Mouse (Mus musculus) spleen, postnatal 4 days (tissue): ENCODE data around the gene Pecam1.

Source experiments
- DNase-seq, 2 experiments: peaks; one replicate each; pipeline ENCODE4 v3.0.0; 2022; ENCODE audit warnings: low spot score in 2 of 2

Gene Pecam1

GRCm38 (mm10) chr11:106695917-106696316, 54.5 kb downstream of the Pecam1 start:
- no peak for DNase-seq

- DNase-seq = no peak
These were observed 57.5 kb downstream of the Pecam1 start for GRCm38 (mm10) chr11:106692890-106693289.

- DNase-seq = no peak
These were observed 62.1 kb downstream of the Pecam1 start for GRCm38 (mm10) chr11:106688375-106688774.

GRCm38 (mm10) chr11:106687293-106687692, 63.1 kb downstream of the Pecam1 start:
- DNase-seq = no peak

DNA sequence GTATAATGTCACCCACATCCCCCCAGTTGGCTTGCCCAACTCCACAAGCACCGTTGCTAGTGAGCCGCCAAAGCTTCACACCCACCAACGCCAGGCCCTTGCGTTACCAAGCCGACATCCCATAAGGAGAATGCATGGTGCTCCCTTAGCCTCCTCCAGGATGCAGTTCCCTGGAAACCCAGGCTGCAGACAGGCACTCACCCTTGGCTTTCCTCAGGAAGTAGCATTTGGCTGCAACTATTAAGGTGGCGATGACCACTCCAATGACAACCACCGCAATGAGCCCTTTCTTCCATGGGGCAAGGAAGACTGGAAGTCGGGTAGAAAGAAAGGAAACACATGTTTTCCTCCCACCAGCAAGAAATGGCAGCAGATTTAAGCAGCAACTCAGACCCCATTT, 66.4 kb downstream of the Pecam1 start:
- no peak for DNase-seq

- no peak for DNase-seq
These were observed 67.1 kb downstream of the Pecam1 start for GRCm38 (mm10) chr11:106683345-106683744.

DNA sequence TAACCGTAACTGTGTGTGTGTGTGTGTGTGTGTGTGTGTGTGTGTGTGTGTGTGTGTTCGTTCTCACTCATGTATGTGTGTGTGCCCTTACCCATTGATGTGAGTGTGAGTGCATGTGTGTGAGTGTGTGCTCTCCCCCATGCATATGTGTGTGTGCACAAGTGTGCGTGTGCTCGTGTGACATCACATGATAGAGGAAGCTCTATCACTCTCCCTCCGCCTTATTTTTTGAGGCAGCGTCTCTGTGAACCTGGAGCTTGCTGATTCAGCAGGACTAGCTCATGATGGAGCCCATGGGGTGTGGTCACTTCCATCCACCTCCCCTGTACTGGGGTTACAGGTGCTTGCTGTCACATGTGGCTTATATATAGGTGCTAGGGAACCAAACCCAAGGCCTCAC, 69.3 kb downstream of the Pecam1 start:
- DNase-seq = no peak

- DNase-seq = no peak
These were observed 70.6 kb downstream of the Pecam1 start for GRCm38 (mm10) chr11:106679874-106680273.

DNA sequence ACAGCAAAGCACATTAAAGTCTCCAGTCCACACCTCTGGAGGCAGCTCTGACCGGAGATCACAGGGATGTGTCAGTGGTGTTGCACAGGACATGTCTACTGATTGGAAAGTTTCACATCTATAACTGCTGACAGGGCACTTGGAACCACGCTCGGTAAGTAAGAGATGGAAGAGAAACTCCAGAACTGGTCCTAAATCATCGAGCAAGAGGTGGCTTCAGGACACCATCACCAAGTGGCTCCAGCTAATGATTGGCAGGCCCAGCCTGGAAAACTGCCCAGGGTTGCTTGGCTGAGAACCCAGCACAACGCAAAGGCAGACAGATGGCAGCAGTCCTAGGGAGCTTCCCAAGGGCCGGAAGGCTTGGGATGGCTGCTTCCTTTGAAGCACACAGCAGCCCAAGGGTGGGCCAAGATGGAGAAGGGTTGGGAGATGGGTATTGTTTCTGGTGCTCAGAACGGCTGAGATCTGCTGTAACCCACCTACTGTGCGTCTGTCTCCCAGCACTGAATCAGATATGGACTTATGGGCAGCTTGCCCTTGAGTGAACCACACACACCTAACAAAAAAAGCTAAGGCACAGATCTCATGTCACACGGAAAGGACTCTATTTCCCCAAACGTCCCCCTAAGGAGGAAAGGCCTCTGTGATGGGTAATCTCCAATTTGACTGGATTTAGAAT, 72.4 kb downstream of the Pecam1 start:
- DNase-seq = no peak

DNA sequence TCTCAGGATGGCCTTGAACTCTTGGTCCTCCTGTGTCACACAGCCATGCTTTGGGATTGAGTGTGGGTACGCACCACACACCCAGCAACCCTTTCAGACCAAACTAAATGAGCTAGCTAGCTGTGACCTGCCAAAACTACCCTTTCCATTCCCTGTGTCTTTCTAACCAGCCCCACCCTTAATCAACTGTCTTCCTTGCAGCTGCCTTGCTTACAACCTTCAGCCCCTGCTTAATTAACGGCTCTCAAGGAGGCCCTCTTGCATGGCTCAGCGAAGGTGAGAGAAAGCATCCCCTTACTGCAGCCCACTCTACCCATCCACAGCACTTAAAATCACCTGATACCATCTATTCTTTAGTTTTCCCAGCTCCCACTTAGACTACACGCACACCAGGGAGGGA, 73.1 kb downstream of the Pecam1 start:
- no peak for DNase-seq

- DNase-seq = no peak
These were observed 74.6 kb downstream of the Pecam1 start for GRCm38 (mm10) chr11:106675875-106676274.

DNA sequence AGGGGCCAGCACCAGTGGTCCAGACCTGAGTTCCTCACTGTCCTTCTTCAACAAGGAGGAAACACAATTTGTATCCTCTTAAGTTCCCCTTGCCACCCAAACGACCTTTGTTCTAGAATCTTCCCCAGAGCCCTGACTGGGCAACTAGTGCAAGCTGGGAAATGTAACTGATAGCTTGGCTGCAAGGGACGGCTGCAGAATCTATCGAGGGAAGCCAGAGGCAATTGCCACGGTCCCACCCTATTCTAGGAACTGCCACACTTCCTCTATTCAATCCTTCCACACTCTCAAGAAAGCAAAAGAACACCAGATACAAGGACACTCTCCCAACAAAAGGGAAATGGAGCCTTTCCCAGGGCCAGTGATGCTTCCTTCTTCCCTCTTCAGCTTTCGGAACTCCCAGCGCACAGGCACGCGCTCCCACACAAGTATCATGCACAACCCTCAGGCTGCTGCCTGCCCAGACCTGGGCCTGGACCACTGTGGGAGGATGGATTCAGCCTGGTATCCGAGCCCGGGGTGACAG, 75.2 kb downstream of the Pecam1 start:
- peak in 1 of 2 experiments; percentile 64 for DNase-seq

DNA sequence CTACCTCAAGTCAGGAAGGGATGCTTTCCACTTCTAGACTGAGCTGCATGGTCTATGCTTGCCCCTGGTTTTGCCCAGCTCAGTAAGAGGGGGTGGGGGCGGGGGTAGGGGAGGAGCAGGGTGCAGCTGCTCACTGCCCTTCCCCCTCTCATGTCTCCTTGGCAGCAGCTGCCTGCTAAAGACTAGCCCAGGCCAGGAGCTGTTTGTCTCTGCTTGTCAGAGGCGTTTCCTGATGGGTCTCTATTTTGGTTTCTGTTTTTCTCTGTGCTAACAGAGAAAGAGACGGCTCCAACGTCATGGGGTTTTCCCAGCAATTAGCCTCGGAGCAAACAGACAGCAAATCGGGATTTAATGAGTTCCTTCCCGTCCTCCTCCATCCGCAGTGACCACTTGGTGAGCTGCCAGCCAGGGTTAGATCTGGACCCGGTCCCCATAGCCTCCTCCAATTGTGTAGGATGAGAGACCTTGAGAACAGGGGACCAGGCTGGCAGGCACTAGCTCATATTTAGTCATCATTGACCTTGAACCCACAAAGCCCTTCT, 75.7 kb downstream of the Pecam1 start:
- peak; percentile 51 to 70 for DNase-seq

DNA sequence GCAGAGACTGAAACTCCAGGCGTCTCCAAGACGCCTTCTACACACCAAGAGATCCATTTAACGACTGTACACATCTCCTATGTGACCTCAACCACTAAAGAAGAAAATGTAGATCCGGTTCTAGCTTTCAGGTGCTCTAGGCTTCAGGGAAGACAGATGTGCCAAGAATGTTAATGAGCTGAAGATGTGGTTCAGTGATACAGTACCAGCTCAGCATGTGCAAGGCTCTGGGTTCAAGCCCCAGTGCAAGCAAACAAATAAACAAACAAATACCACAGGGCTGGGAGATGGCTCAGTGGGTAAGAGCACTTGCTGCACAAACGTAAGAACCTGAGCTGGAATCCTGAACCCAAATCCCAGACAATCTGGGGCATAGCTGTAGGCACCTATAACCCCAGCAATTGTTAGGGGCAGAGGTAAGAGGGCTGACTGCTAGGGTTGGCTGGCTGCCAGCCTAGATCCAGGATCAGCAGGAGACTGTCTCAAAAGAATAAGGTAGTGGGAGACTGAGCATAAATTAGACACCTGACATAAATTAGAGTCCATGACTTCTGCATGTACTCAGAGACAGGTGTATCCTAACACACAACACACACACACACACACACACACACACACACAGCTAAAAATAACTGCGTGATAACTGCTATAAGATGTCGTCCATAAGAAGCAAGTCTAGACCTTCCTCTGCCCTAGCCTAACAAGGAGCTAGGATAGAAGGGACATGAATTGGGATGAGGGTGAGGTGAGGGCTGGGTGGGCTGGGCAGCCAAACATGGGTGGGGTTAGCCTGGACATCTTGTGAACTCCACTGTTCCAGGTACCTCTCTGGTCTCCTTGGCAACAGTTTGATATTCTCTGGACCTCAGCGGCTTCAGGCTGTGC, 76.5 kb downstream of the Pecam1 start:
- no peak for DNase-seq

- no peak for DNase-seq
These were observed 77.4 kb downstream of the Pecam1 start for GRCm38 (mm10) chr11:106672919-106673505.

DNA sequence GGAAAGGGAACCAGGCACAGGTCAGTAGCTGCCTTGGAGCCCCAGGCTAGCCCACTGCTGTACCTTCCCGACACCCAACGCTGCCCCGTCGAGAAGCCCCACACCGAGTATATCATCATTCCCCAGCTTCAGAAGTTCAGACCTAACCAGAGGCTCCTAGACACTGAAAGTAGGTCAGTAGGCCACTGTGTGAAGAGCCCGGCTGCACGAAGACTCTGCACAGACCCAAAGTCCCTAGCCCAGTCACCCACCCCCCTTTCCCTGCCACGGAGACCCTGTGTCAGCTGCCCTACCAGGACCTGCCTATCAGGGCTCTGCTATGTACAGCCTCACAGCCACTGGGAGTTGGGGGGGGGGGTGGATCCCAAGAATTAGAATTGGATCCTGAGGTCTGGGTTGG, 78.6 kb downstream of the Pecam1 start:
- no peak for DNase-seq

DNA sequence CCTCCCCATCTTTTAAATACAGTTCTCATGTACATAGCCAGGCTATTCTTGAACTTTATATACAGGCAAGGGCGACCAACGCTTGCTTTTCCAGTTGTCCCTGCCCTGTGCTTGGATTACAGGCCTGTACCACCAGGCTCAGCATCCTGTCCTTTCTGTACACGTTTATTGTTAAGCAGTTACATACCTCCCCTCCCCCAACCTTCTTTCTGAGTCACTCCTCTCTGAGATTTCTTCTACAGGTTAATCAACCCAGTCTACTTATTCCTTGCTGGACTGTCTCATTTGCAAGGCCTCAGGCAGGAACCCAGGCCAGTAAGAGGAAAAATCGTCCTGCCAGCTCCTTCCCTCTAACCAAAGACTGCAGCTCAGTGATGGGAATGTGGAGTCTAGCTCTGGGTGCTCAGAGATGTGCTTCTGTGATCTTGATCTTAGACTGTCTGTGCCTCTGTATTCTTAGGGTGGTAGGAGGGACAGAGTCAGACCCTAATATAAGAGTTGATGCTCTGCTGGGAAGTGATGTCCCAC, 79.4 kb downstream of the Pecam1 start:
- DNase-seq = no peak

GRCm38 (mm10) chr11:106670266-106670665, 80.2 kb downstream of the Pecam1 start:
- DNase-seq = no peak

DNA sequence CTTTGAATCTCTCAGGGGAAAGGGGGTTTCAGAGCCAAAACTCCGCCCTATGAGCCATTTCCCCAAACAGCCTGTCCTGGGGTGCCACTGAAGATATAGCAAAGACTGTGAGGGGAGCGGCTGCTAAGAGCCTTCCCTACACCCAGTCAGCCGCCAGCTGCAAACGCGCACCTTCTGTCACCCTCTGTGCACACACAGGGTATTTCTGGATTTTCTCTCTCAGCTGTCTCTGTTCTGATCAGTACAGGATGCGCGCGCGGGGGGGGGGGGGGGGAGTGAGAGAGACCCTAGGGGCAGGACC, 80.6 kb downstream of the Pecam1 start:
- DNase-seq = peak; percentile 53 to 66

GRCm38 (mm10) chr11:106669102-106669872, 81.1 kb downstream of the Pecam1 start:
- DNase-seq = no peak

DNA sequence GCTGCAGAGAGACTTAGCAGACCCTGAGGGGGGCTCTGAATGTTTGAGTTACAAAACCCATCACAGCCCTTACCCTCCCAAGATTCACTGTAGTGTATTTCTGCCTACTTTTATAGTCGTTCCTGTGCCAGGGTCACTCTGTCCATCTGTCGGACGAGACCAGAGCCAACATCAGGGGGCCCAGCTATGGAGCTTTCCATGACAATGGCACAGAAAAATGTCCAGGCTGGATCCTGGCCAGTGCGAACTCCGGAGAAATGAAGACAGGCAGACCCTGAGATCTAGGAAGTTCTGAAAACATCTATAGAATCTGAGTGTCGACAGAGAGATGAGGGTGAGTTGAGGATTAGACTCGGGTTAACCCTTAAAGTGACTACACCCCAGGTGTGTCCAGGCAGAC, 82.1 kb downstream of the Pecam1 start:
- DNase-seq = no peak
